In the genomic region with DNA sequence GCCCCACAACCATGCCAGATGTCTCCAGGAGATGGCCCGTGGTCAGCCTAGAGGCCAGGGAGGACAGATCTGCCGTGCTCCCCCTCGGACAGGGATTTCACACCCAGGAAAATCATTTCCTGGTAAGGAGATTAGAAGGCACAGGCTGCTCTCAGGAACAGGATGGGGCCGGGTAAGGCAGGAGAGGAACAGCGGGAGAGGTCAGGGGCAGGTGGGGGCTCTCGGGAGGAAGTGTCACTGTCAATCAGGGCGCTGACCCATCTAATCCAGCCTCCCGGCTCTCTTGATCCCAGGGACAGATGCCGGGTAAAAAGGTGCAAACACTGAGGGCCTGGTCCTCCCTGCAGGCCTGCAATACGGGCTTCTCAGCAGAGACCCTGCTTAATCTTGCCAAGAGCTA, we compare ENCODE assay signal across 19 mouse cellular contexts.
A peak's percentile ranks its signal among the peaks of the same experiment; 100 is the strongest.
DNase-seq lines count a peak whose midpoint lies in the region; ATAC-seq and TF ChIP-seq lines count a peak whose summit lies in the region.
"Had no signal": no experiment of that assay in that cellular context is flagged by ENCODE, and none has a peak within 500 bp of the region (broad histone marks: within the 10 kb centered on the region; RNA-seq: fewer than 3 reads in every experiment).

No protein-coding gene starts in this region.

- H3K9me3 ChIP-seq in kidney, embryonic 15.5 days (replicated peaks), result no peaks in the 10 kb centered on the region
- no peaks in the 10 kb centered on the region for H3K9me3 ChIP-seq in embryonic facial prominence, embryonic 10.5 days
- H3K9me3 ChIP-seq: intestine, embryonic 15.5 days; neural tube, embryonic 15.5 days had no signal

- no peak overlapping the region for H3K27ac ChIP-seq in kidney, embryonic 15.5 days
- no peak overlapping the region for H3K27ac ChIP-seq in cerebellum, adult 2 months (ENCODE audit: insufficient read depth, low read length)
- H3K27ac ChIP-seq in embryonic facial prominence, embryonic 10.5 days (replicated peaks), result no peak overlapping the region
- H3K27ac ChIP-seq: intestine, embryonic 15.5 days; neural tube, embryonic 15.5 days had no signal

- no peaks in the 10 kb centered on the region for H3K27me3 ChIP-seq in kidney, embryonic 15.5 days
- no peaks in the 10 kb centered on the region for H3K27me3 ChIP-seq in cerebellum, adult 2 months (ENCODE audit: control insufficient read depth, insufficient read depth, low read length)
- 0 out of 2 replicates have a peak, but pooled peaks cover 3% of the 10 kb centered on the region for H3K27me3 ChIP-seq in embryonic facial prominence, embryonic 10.5 days (replicated peaks; ENCODE audit: low read depth, poor library complexity, severe bottlenecking)
- H3K27me3 ChIP-seq: intestine, embryonic 15.5 days; neural tube, embryonic 15.5 days; Patski had no signal

- TF ChIP-seq CTCF in cerebellum, adult 2 months (IDR thresholded peaks at IDR 0.05; ENCODE audit: borderline replicate concordance, insufficient read depth, low read depth, low read length), result no peak

- no peak overlapping the region for H3K9ac ChIP-seq in kidney, embryonic 15.5 days
- H3K9ac ChIP-seq: forebrain, postnatal 0 days; intestine, embryonic 15.5 days; neural tube, embryonic 15.5 days had no signal

- no peak for TF ChIP-seq POLR2A in cerebellum, adult 2 months (IDR thresholded peaks at IDR 0.05; ENCODE audit: borderline replicate concordance, insufficient read depth, low read length)

- no peaks in the 10 kb centered on the region for H3K36me3 ChIP-seq in kidney, embryonic 15.5 days
- no peaks in the 10 kb centered on the region for H3K36me3 ChIP-seq in embryonic facial prominence, embryonic 10.5 days (replicated peaks)
- H3K36me3 ChIP-seq: intestine, embryonic 15.5 days; neural tube, embryonic 15.5 days had no signal

- peaks cover 7% of the 10 kb centered on the region for H3K4me1 ChIP-seq in kidney, embryonic 15.5 days
- H3K4me1 ChIP-seq in cerebellum, adult 2 months (ENCODE audit: control insufficient read depth, insufficient read depth, low read length), result no peaks in the 10 kb centered on the region; the same call in 1 of the 2 replicates
- peaks cover 11% of the 10 kb centered on the region for H3K4me1 ChIP-seq in embryonic facial prominence, embryonic 10.5 days
- H3K4me1 ChIP-seq: intestine, embryonic 15.5 days; neural tube, embryonic 15.5 days had no signal

- WGBS in kidney, embryonic 15.5 days, result 24% methylated on average over 10 of the region's 10 CpGs
- 31% methylated on average over 10 of the region's 10 CpGs for WGBS in cerebellum, adult 2 months
- WGBS in embryonic facial prominence, embryonic 10.5 days, result 26% methylated on average over 10 of the region's 10 CpGs

- H3K4me2 ChIP-seq in kidney, embryonic 15.5 days, result no peak overlapping the region
- H3K4me2 ChIP-seq: intestine, embryonic 15.5 days; liver, embryonic 11.5 days; neural tube, embryonic 15.5 days had no signal

- peak; percentile 27 for DNase-seq in embryo, embryonic 10 days (ENCODE audit: low spot score)
- DNase-seq in embryo, embryonic 9.5 days (ENCODE audit: extremely low spot score), result no peak
- DNase-seq in kidney, adult 8-10 months, result no peak
- peak; percentile 43 to 54 for DNase-seq in cerebellum, adult 2 months
- peak; percentile 27 for DNase-seq in embryonic facial prominence, embryonic 10.5 days (ENCODE audit: low spot score)
- DNase-seq in lung, postnatal 25 days (ENCODE audit: low spot score), result no peak
- DNase-seq: forebrain, postnatal 0 days; gastrocnemius, postnatal 14 days; heart, postnatal 14 days; kidney, postnatal 14 days; layer of hippocampus, adult 9-11 months; right cerebral cortex, adult 18-20 months; thymus, postnatal 36 days had no signal

- ATAC-seq in kidney, embryonic 15.5 days (replicated peaks; ENCODE audit: low FRiP score), result peak; percentile 58
- ATAC-seq: forebrain, postnatal 0 days; intestine, embryonic 15.5 days; Patski had no signal

- no peak overlapping the region for H3K4me3 ChIP-seq in kidney, embryonic 15.5 days (replicated peaks)
- no peak overlapping the region for H3K4me3 ChIP-seq in cerebellum, adult 2 months (replicated peaks; ENCODE audit: insufficient read depth, low read depth, low read length)
- H3K4me3 ChIP-seq in embryonic facial prominence, embryonic 10.5 days, result no peak overlapping the region
- H3K4me3 ChIP-seq: erythroblast, embryonic 14.5 days; intestine, embryonic 15.5 days; neural tube, embryonic 15.5 days had no signal

Comparison
In these comparisons a context has a peak if more than half of its experiments do, and no peak if none do; other contexts are left out.
1. DNase-seq: peak in embryo, embryonic 10 days (single experiment), cerebellum, adult 2 months (2 of 2) and embryonic facial prominence, embryonic 10.5 days (single experiment); none in embryo, embryonic 9.5 days (single experiment), kidney, adult 8-10 months (0 of 2) and lung, postnatal 25 days (single experiment).